Mouse (Mus musculus) olfactory bulb, adult 2 months (tissue): Measurements from ENCODE around the gene Klhl2. TPM values are rescaled to one million over a fixed set of nuclear protein-coding genes. Genes with fewer than 3 reads are reported as not detected.
A peak's percentile ranks its signal among the peaks of the same experiment; 100 is the strongest.

Source experiments
- H3K27ac ChIP-seq: fragments of 200-500 bp; 2 replicates; pipeline ENCODE4 v1.5.1; 2012; ENCODE audit warnings: low read depth, low read length; ENCODE audit not compliant: insufficient read depth
- H3K4me1 ChIP-seq: fragments of 200-500 bp; 2 replicates; pipeline ENCODE4 v1.6.1; 2012; ENCODE audit warnings: low read length; ENCODE audit not compliant: control insufficient read depth, insufficient read depth
- H3K4me3 ChIP-seq: fragments of 200-500 bp; 2 replicates; pipeline ENCODE4 v1.5.1; 2012; ENCODE audit warnings: mild to moderate bottlenecking, low read depth, low read length, moderate library complexity; ENCODE audit not compliant: insufficient read depth
- CTCF ChIP-seq: fragments of 200-500 bp; IDR thresholded peaks from 2 replicates; pipeline ENCODE4 v1.5.1; 2012; ENCODE audit warnings: low read depth, mild to moderate bottlenecking, low read length, moderate library complexity; ENCODE audit not compliant: insufficient read depth
- POLR2A ChIP-seq: fragments of 200-500 bp; IDR thresholded peaks from 2 replicates; pipeline ENCODE4 v1.6.1; 2012; ENCODE audit warnings: mild to moderate bottlenecking, low read depth, low read length, moderate library complexity; ENCODE audit not compliant: insufficient read depth
- WGBS: fragments of 180-500 bp; shearing (Covaris S2); methylation state at CpG from one replicate; pipeline ENCODE4 v1.1.7; 2018; 5-methylcytosine and 5-hydroxymethylcytosine counted together
- polyA plus RNA-seq: library from polyadenylated mRNA; stranded (reverse); fragments of >200 nt; gene quantifications from 2 replicates; pipeline ENCODE4 v1.2.4, GENCODE M21; 2012; ENCODE audit warnings: low replicate concordance; ENCODE audit not compliant: missing spikeins, insufficient read depth, insufficient read length

The Klhl2 gene
- polyA plus RNA-seq, 1 experiment, result not detected

DNA sequence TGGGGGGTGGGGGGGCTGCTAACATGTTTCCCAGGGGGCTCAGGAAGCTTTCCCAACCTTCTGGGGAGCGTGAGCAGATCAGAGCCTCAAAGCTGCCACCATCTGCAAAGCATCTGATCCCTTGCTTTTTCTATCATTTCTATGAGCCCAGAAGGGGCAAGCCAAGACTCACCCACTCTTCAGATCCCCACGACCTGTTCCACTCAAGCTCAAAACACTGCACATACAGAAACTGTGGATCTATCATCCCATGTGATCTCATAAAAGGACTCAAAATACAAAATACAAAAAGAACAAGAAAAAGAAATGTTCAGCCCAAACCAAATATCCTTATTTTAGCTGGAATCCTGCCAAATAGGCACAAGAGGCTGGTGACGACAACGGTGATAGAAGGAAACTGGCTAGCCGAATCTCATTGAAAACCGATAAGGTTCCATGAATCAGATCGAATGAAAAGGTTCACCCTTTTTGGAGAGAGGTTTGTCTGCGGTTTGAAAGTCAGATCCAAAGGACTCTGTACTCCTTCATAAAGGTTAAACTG is 1.5 kb downstream of the Klhl2 start:
- no peak for TF ChIP-seq POLR2A
- TF ChIP-seq CTCF, result no peak
- 7% methylated on average over 8 of the region's 8 CpGs for WGBS
- Histone ChIP-seq H3K4me1 (peaks cover 5% of the 10 kb centered on the region; the same call in 1 of the 2 replicates), H3K27ac (no peak overlapping the region), H3K4me3 (peak overlapping the region; percentile 35)

DNA sequence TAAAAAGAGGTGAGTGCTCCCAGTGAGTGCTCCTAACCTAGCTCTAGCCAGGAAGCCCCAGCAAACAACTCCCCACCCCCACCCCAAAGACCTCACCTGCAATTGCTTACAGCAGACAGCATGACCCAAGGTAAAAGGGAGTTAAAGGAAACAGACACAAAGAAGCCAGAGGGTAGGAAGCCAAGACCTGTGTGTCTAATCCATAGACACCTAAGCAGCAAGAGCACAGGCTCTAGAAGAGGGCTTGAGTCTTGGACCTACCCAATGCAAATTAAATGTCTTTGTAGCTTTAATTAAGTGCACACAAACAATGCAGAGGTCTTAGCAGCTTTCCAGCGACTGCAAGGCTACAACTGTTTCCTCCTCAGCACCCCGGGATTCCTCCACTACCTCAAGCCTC is 2.2 kb downstream of the Klhl2 start:
- WGBS, result 10% methylated on average over 2 of the region's 2 CpGs
- TF ChIP-seq CTCF, result no peak
- no peak for TF ChIP-seq POLR2A
- Histone ChIP-seq H3K27ac (no peak overlapping the region), H3K4me3 (0 out of 2 replicates have a peak overlapping the region, but pooled peaks have one; percentile 35), H3K4me1 (peaks cover 7% of the 10 kb centered on the region)

DNA sequence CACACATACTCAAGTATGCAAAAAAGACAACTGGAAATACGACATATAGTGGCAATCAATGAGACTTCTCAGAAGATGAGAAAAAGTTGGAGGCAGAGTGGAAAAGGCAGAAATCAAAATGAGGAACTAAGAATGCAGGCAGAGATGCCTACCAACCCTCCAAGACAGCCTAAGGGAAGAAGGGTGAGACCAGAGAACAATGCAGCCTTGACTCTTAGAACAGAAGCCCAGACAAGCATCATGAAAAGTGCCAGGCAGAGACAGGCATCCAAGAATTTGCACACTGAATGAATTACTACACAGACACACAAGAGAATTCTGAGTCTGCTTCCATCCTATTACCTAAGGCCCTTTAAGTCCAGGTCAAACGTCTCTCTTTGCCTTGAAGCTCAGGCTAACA is 2.6 kb downstream of the Klhl2 start:
- WGBS, result 63% methylated on average over 2 of the region's 2 CpGs
- Histone ChIP-seq H3K4me1 (peaks cover 7% of the 10 kb centered on the region), H3K27ac (no peak overlapping the region), H3K4me3 (no peak overlapping the region)
- TF ChIP-seq POLR2A (no peak), CTCF (no peak)

DNA sequence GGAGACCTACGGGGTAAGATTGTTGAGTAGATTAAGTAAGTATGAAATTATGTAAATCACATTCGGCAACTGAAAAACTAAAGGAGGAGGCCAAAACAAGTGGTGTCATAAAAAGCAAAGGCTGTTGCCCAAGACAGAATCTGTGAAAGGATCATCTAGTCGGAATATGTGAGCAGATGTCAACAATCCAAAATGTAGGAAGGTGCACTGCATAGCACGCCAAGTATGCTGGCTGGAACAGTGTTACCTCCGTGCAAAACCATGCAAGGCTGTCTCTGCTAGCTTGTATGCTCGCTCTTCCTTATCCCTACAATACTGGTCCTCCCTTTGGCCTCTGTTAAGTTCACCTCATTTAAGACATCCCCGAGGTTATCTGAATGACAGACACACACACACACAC is 4.5 kb downstream of the Klhl2 start:
- Histone ChIP-seq H3K27ac (no peak overlapping the region), H3K4me3 (no peak overlapping the region), H3K4me1 (peaks cover 11% of the 10 kb centered on the region)
- 71% methylated on average over 7 of the region's 7 CpGs for WGBS
- TF ChIP-seq POLR2A (no peak), CTCF (no peak)

DNA sequence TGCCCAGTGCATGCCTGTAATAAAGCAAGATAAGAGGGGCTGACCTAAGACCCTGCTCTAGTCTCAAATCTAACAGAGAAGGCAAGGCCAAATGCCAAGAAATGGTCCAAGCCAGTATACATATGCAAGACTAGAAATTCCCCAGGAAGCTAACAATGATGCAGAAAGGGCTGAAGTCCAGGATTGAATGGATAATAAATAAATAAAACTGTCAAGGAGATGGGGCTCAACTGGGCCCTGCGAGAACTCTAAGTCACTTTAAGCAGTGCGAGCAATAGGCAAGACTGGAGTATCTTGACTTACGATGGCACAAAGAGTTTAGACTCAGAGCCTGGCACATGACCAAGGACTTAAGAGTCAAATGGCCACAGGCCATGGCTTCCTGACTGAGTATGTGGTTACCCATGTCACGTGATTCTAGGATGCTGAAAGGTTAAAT is 5.8 kb downstream of the Klhl2 start:
- Histone ChIP-seq H3K4me3 (no peak overlapping the region), H3K4me1 (peaks cover 10% of the 10 kb centered on the region), H3K27ac (0 out of 2 replicates have a peak overlapping the region, but pooled peaks have one; percentile 31)
- TF ChIP-seq POLR2A (no peak), CTCF (no peak)
- WGBS, result 82% methylated on average over 4 of the region's 4 CpGs

DNA sequence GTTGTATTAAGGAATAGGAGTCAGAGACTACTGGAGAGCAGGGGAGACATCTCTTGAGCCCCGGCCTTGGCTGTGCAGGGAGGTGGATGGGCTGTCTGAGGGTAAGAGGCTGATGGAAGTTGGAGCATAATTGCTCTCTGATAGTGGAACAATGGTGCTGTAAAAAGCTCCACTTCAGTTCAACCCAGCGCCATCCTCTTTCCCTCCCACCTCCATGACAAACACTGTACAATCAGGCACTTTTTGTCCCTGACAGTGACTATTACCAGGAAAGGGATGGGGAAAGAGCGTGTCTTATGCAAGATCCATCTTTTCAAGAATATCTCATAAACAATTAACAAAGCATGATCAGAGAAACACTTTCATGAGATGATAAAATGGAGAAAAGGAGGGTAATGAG is 6.6 kb downstream of the Klhl2 start:
- TF ChIP-seq CTCF, result no peak
- TF ChIP-seq POLR2A, result no peak
- Histone ChIP-seq H3K4me1 (peaks cover 12% of the 10 kb centered on the region), H3K4me3 (no peak overlapping the region), H3K27ac (0 out of 2 replicates have a peak overlapping the region, but pooled peaks have one; percentile 25)
- 42% methylated on average over 3 of the region's 3 CpGs for WGBS

DNA sequence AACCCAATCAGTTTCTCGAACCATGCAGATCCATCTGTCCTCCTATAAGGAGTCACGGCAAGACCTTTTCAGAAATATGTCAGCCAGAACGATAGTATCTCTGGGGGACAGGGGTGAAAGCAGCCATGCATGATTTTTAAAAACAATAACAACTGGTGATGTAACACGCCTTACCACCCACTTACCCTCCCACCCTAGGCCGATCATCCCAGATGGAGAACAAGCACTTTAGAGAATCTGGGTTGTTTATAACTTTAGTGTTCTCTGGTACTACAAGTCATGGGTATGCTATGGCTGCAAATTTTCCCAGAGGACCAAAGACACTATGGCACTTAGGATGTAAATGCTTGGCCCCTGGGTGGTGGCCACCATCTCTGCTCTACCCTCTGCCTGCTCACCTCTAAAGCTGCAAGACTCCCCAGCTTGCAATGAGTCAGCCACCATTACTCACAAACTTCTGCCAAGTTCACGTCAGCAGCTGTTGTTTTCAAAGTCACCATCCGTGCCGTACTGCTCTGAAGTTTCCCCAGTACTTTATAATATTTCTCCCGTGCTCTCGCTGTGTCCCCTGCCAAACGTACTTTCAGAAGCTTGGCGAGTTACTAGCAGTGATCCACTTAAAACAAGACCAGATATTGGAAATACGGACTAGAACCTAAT is 7.9 kb downstream of the Klhl2 start:
- WGBS, result 49% methylated on average over 13 of the region's 13 CpGs
- TF ChIP-seq POLR2A, result no peak
- no peak for TF ChIP-seq CTCF
- H3K4me1 ChIP-seq, result peaks cover 13% of the 10 kb centered on the region
- H3K27ac ChIP-seq, result peak overlapping the region; percentile 62; the same call in 1 of the 2 replicates
- H3K4me3 ChIP-seq, result no peak overlapping the region

DNA sequence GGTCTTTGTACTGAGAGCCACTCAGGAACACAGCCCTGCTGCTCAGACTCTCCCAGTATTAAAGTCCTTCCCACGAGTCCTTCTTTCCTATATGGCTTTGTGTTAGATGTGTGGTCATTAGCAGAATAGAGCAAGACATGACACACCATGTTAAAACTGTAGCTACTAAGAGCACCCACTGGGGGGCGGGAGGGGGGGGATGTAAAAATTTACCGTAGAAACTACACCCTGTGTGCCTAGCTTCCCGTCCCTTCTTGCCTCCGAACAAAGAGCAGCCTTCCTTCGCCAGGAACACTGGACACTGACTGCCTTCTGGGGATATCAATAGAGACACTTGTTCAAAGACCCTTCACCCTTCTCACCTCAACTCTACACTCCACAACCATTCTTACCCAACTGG is 10.2 kb downstream of the Klhl2 start:
- Histone ChIP-seq H3K4me1 (peaks cover 16% of the 10 kb centered on the region), H3K27ac (no peak overlapping the region), H3K4me3 (no peak overlapping the region)
- TF ChIP-seq POLR2A (no peak), CTCF (no peak)
- 66% methylated on average over 6 of the region's 6 CpGs for WGBS

DNA sequence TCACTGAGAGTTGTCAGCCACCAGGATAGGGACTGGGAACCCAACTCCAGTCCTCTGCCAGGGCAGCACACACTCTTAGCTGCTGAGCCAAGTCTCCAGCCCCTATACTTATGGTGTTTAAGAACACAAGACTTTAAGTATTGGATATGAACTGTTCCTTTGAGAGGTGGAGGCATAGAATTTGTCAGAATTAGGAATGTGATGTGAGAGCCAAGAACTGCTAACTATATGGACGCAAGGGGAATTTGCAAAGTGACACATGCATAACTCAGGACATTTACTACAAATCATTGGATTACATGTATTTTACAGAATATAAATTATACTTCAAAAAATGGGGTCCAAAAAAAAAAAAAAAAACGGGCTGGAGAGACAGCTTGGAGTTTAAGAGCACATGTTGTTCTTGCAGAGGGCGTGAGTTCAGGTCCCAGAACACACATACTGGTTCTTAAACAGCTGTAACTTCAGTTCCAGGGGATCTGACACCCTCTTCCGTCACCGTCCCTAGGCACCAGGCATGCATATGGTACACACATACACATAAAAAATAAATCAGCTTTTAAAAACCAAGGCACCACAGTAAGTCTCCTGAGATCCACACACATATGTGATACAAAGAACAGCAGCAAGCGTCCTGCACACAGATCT is 14.2 kb downstream of the Klhl2 start:
- no peak overlapping the region for H3K27ac ChIP-seq
- 85% methylated on average over 6 of the region's 6 CpGs for WGBS

More for the DNA sequence above, 14.2 kb downstream of the Klhl2 start:
- H3K4me3 ChIP-seq, result no peak overlapping the region
- H3K4me1 ChIP-seq, result peaks cover 9% of the 10 kb centered on the region
- TF ChIP-seq CTCF, result no peak
